Mouse (Mus musculus) heart, adult 2 months (tissue): ENCODE data around the gene Zkscan14.

Experiments
- CTCF ChIP-seq: fragments of 200-600 bp; IDR thresholded peaks from 2 replicates; pipeline ENCODE4 v1.8.1; 2022; ENCODE audit warnings: antibody characterized with exemption, mild to moderate bottlenecking, moderate library complexity
- EP300 ChIP-seq: fragments of 200-500 bp; IDR thresholded peaks from 2 replicates; pipeline ENCODE4 v1.6.1; 2011; ENCODE audit warnings: low read depth, low read length, control low read depth; ENCODE audit not compliant: insufficient read depth
- POLR2A ChIP-seq: fragments of 200-500 bp; IDR thresholded peaks from 2 replicates; pipeline ENCODE4 v1.6.1; 2011; ENCODE audit warnings: mild to moderate bottlenecking, low read depth, low read length, control low read depth; ENCODE audit not compliant: insufficient read depth

GRCm38 (mm10) chr5:145152690-145153089 is 49.0 kb downstream of the Zkscan14 start:
- TF ChIP-seq CTCF (no peak), POLR2A (no peak), EP300 (no peak)
